Mouse (Mus musculus): ENCODE results near the gene Fsip1.

Gene Fsip1

GRCm38 (mm10) chr2:118248966-118249365 lies 7.8 kb downstream of the Fsip1 start:
- DNase-seq: no peak

GRCm38 (mm10) chr2:118248016-118248415 lies 8.8 kb downstream of the Fsip1 start:
- DNase-seq: peak; percentile 47

GRCm38 (mm10) chr2:118245914-118246313 lies 10.9 kb downstream of the Fsip1 start:
- peak; percentile 77 for DNase-seq

GRCm38 (mm10) chr2:118236196-118236595 lies 20.6 kb downstream of the Fsip1 start:
- no peak for DNase-seq

GRCm38 (mm10) chr2:118235614-118236013 lies 21.2 kb downstream of the Fsip1 start:
- DNase-seq: no peak

GRCm38 (mm10) chr2:118230544-118230943 lies 26.2 kb downstream of the Fsip1 start:
- DNase-seq: no peak

GRCm38 (mm10) chr2:118228486-118229079 lies 28.2 kb downstream of the Fsip1 start:
- DNase-seq: no peak

- peak; percentile 5 for DNase-seq
These were observed 31.3 kb downstream of the Fsip1 start for GRCm38 (mm10) chr2:118225316-118226041.

- DNase-seq: no peak
These were observed 38.7 kb downstream of the Fsip1 start for GRCm38 (mm10) chr2:118217993-118218595.

- no peak for DNase-seq
These were observed 47.1 kb downstream of the Fsip1 start for GRCm38 (mm10) chr2:118209712-118210111.

GRCm38 (mm10) chr2:118208651-118209050 lies 48.1 kb downstream of the Fsip1 start:
- DNase-seq: no peak

GRCm38 (mm10) chr2:118205991-118206585 lies 50.7 kb downstream of the Fsip1 start:
- no peak for DNase-seq

GRCm38 (mm10) chr2:118204646-118205045 lies 52.1 kb downstream of the Fsip1 start:
- no peak for DNase-seq

GRCm38 (mm10) chr2:118203739-118204461 lies 52.9 kb downstream of the Fsip1 start:
- peak; percentile 44 for DNase-seq

- no peak for DNase-seq
These were observed 53.8 kb downstream of the Fsip1 start for GRCm38 (mm10) chr2:118202934-118203333.

- no peak for DNase-seq
These were observed 54.8 kb downstream of the Fsip1 start for GRCm38 (mm10) chr2:118201983-118202382.

GRCm38 (mm10) chr2:118199867-118200266 lies 56.9 kb downstream of the Fsip1 start:
- DNase-seq: peak; percentile 81

- no peak for DNase-seq
These were observed 59.8 kb downstream of the Fsip1 start for GRCm38 (mm10) chr2:118196966-118197365.

GRCm38 (mm10) chr2:118182136-118182535 lies 74.6 kb downstream of the Fsip1 start:
- DNase-seq: peak; percentile 49

GRCm38 (mm10) chr2:118179873-118180585 lies 76.7 kb downstream of the Fsip1 start:
- no peak for DNase-seq

- peak; percentile 60 for DNase-seq
These were observed 77.3 kb downstream of the Fsip1 start for GRCm38 (mm10) chr2:118179472-118179871.

All from kidney, adult 18-20 months (tissue).